Mouse (Mus musculus) embryonic stem cell, embryonic (primary cell): ENCODE data around the gene Rnf216.

ENCODE experiments used
- CTCF ChIA-PET, 4 experiments: fragments of 300-600 bp in 2 of 4; fragments of 350-600 bp in 2 of 4; sonication (Branson Sonifier 250); formaldehyde crosslinking; loops; one replicate each; lab custom pipeline; 2022; ENCODE audit warnings: inconsistent platforms in 2 of 4; lab: Charles Lee
- POLR2A ChIA-PET, 4 experiments: fragments of 300-600 bp in 2 of 4; fragments of 350-600 bp in 2 of 4; sonication (Branson Sonifier 250); formaldehyde crosslinking; loops; one replicate each; lab custom pipeline; 2022; ENCODE audit warnings: antibody characterized with exemption in 4 of 4, inconsistent platforms in 1 of 4; lab: Charles Lee

The Rnf216 gene

GRCm38 (mm10) chr5:142956956-142957703, 155.7 kb downstream of the Rnf216 start:
- ChIA-PET POLR2A (interaction anchor here (0.5 to 13.4 kb wide), 30 partner anchors 9 to 438 kb away, joined by 3 to 168 read pairs (median 4); partner anchors contain the start of genes Actb (in 2 of the 4), Fbxl18 (in 2 of the 4) and Rnf216 (in 1 of the 4)), CTCF (interaction anchor here in 3 of 4 experiments (0.5 to 1.9 kb wide), 7 partner anchors 19 to 609 kb away, joined by 3 to 6 read pairs (median 3); no protein-coding TSS in a partner anchor)

GRCm38 (mm10) chr5:142953641-142954040, 159.2 kb downstream of the Rnf216 start:
- ChIA-PET POLR2A (interaction anchor here in 3 of 4 experiments (0.6 to 13.4 kb wide), 9 partner anchors 8 to 102 kb away, joined by 3 to 168 read pairs (median 9); partner anchors contain the start of genes Actb (in 1 of the 3) and Fscn1 (in 1 of the 3)), CTCF (interaction anchor here in 1 of 4 experiments (1.6 kb wide), 1 partner anchor 78 kb away, joined by 3 read pairs; no protein-coding TSS in a partner anchor)

- ChIA-PET POLR2A (interaction anchor here (0.6 to 6.8 kb wide), 14 partner anchors 10 to 222 kb away, joined by 3 to 63 read pairs (median 4); partner anchors contain the start of genes Actb (in 2 of the 4) and Fscn1 (in 2 of the 4)), CTCF (interaction anchor here in 3 of 4 experiments (0.5 to 1.8 kb wide), 7 partner anchors 10 to 369 kb away, joined by 3 to 9 read pairs (median 5); no protein-coding TSS in a partner anchor)
Observed at GRCm38 (mm10) chr5:142950405-142950804, 162.4 kb downstream of the Rnf216 start.

GRCm38 (mm10) chr5:142949580-142949979, 163.2 kb downstream of the Rnf216 start:
- ChIA-PET CTCF (interaction anchor here in 3 of 4 experiments (0.5 to 1.8 kb wide), 7 partner anchors 9 to 117 kb away, joined by 3 to 9 read pairs (median 5); no protein-coding TSS in a partner anchor), POLR2A (interaction anchor here (0.5 to 6.8 kb wide), 19 partner anchors 10 to 444 kb away, joined by 3 to 63 read pairs (median 4); partner anchors contain the start of genes Actb (in 2 of the 4) and Fscn1 (in 2 of the 4))

GRCm38 (mm10) chr5:142947460-142947859, 165.3 kb downstream of the Rnf216 start:
- CTCF ChIA-PET = interaction anchor here (0.6 to 1.4 kb wide), 6 partner anchors 9 to 367 kb away, joined by 3 to 6 read pairs (median 4); no protein-coding TSS in a partner anchor
- POLR2A ChIA-PET = interaction anchor here in 3 of 4 experiments (0.7 to 6.8 kb wide), 10 partner anchors 9 to 53 kb away, joined by 3 to 63 read pairs (median 4); partner anchors contain the start of gene Fscn1 (in 3 of the 3)

GRCm38 (mm10) chr5:142944979-142945682, 167.7 kb downstream of the Rnf216 start:
- POLR2A ChIA-PET = interaction anchor here in 3 of 4 experiments (0.6 to 1.9 kb wide), 6 partner anchors 10 to 42 kb away, joined by 3 to 6 read pairs (median 4); no protein-coding TSS in a partner anchor

More at GRCm38 (mm10) chr5:142944979-142945682, 167.7 kb downstream of the Rnf216 start:
- CTCF ChIA-PET = interaction anchor here in 1 of 4 experiments (0.7 kb wide), 1 partner anchor 217 kb away, joined by 4 read pairs; no protein-coding TSS in a partner anchor
